ENCODE assay signal across 9 mouse cellular contexts in genomic region chr17:8341360-8341963, GRCm38 (mm10). TPM values are rescaled to one million over a fixed set of nuclear protein-coding genes. Genes with fewer than 3 reads are reported as not detected.
DNase-seq lines count a peak whose midpoint lies in the region; ATAC-seq and TF ChIP-seq lines count a peak whose summit lies in the region.
"Had no signal": no experiment of that assay in that cellular context is flagged by ENCODE, and none has a peak within 500 bp of the region (broad histone marks: within the 10 kb centered on the region; RNA-seq: fewer than 3 reads in every experiment).

No protein-coding gene starts in this region.

- no peaks in the 10 kb centered on the region for H3K9me3 ChIP-seq in heart, postnatal 0 days (replicated peaks; ENCODE audit: control insufficient read depth, low read length)
- H3K9me3 ChIP-seq in limb, embryonic 15.5 days = no peaks in the 10 kb centered on the region
- H3K9me3 ChIP-seq in stomach, postnatal 0 days (ENCODE audit: control insufficient read depth, low read length) = no peaks in the 10 kb centered on the region

- no peaks in the 10 kb centered on the region for H3K36me3 ChIP-seq in heart, postnatal 0 days (replicated peaks; ENCODE audit: control insufficient read depth, insufficient read depth, low read length)
- H3K36me3 ChIP-seq in limb, embryonic 15.5 days = no peaks in the 10 kb centered on the region
- no peaks in the 10 kb centered on the region for H3K36me3 ChIP-seq in stomach, postnatal 0 days (ENCODE audit: control insufficient read depth, insufficient read depth, low read length)

- ATAC-seq in heart, postnatal 0 days (ENCODE audit: insufficient read depth, low read depth) = peak; percentile 45; the same call in 1 of the 2 replicates
- no peak for ATAC-seq in limb, embryonic 15.5 days (ENCODE audit: insufficient number of reproducible peaks, low FRiP score, low TSS enrichment, low read depth)
- peak; percentile 32; the same call in 1 of the 2 replicates for ATAC-seq in stomach, postnatal 0 days (ENCODE audit: low FRiP score, low TSS enrichment)

- no peak for TF ChIP-seq POLR2A in embryonic fibroblast, embryonic 13.5 days (IDR thresholded peaks at IDR 0.05; ENCODE audit: low read depth, low read length)

- no peak for TF ChIP-seq EP300 in heart, postnatal 0 days (IDR thresholded peaks at IDR 0.05; ENCODE audit: low read depth)
- TF ChIP-seq EP300 in stomach, postnatal 0 days (optimal IDR thresholded peaks at IDR 0.05) = no peak

- H3K4me1 ChIP-seq in heart, postnatal 0 days (ENCODE audit: control insufficient read depth, insufficient read depth) = 0 out of 2 replicates have a peak, but pooled peaks cover 18% of the 10 kb centered on the region
- no peaks in the 10 kb centered on the region for H3K4me1 ChIP-seq in embryonic fibroblast, embryonic 13.5 days (ENCODE audit: control insufficient read depth, insufficient read depth, low read length)
- H3K4me1 ChIP-seq in limb, embryonic 15.5 days = peaks cover 17% of the 10 kb centered on the region
- H3K4me1 ChIP-seq in stomach, postnatal 0 days (replicated peaks; ENCODE audit: control insufficient read depth, insufficient read depth) = peaks cover 6% of the 10 kb centered on the region

- peak overlapping the region; percentile 57 for H3K4me3 ChIP-seq in heart, postnatal 0 days (ENCODE audit: low read depth, low read length)
- H3K4me3 ChIP-seq in embryonic fibroblast, embryonic 13.5 days (ENCODE audit: insufficient read depth, low read length) = peak overlapping the region; percentile 4
- peak overlapping the region; percentile 52 for H3K4me3 ChIP-seq in limb, embryonic 15.5 days
- H3K4me3 ChIP-seq in stomach, postnatal 0 days (ENCODE audit: low read depth, low read length) = peak overlapping the region; percentile 54

- H3K27me3 ChIP-seq in heart, postnatal 0 days (ENCODE audit: control insufficient read depth, insufficient read depth, low read length) = peaks cover 54% of the 10 kb centered on the region
- H3K27me3 ChIP-seq in limb, embryonic 15.5 days = peaks cover 51% of the 10 kb centered on the region
- peaks cover 8% of the 10 kb centered on the region for H3K27me3 ChIP-seq in stomach, postnatal 0 days (ENCODE audit: control insufficient read depth, insufficient read depth, low read length)

- 0 out of 2 replicates have a peak overlapping the region, but pooled peaks have one; percentile 8 for H3K9ac ChIP-seq in heart, postnatal 0 days (replicated peaks; ENCODE audit: low read depth, low read length)
- peak overlapping the region; percentile 54 for H3K9ac ChIP-seq in limb, embryonic 15.5 days
- H3K9ac ChIP-seq in stomach, postnatal 0 days (ENCODE audit: low read length) = peak overlapping the region; percentile 54

- DNase-seq in heart, postnatal 0 days (ENCODE audit: low spot score) = no peak
- no peak for DNase-seq in heart, postnatal 4 days
- peak; percentile 29 for DNase-seq in ZHBTc4 (ENCODE audit: low read depth, low spot score)
- DNase-seq in stomach, postnatal 0 days (ENCODE audit: low spot score) = no peak
- no peak for DNase-seq in gastrocnemius, adult 18-20 months (ENCODE audit: low spot score)
- no peak for DNase-seq in natural killer cell, adult 2 months (ENCODE audit: low spot score in 2 of 2)

- H3K4me2 ChIP-seq in heart, postnatal 0 days (ENCODE audit: low read depth, low read length) = peak overlapping the region; percentile 89
- H3K4me2 ChIP-seq in limb, embryonic 15.5 days = peak overlapping the region; percentile 100
- peak overlapping the region; percentile 97 for H3K4me2 ChIP-seq in stomach, postnatal 0 days (replicated peaks; ENCODE audit: low read depth)

- WGBS in heart, postnatal 0 days = 12% methylated on average over 46 of the region's 46 CpGs
- WGBS in limb, embryonic 15.5 days = 12% methylated on average over 46 of the region's 46 CpGs
- 21% methylated on average over 41 of the region's 46 CpGs for WGBS in stomach, postnatal 0 days

- no peak overlapping the region for H3K27ac ChIP-seq in heart, postnatal 0 days (ENCODE audit: low read depth)
- no peak overlapping the region for H3K27ac ChIP-seq in embryonic fibroblast, embryonic 13.5 days (ENCODE audit: insufficient read depth, low read length)
- no peak overlapping the region for H3K27ac ChIP-seq in limb, embryonic 15.5 days
- no peak overlapping the region for H3K27ac ChIP-seq in stomach, postnatal 0 days (replicated peaks)

- TF ChIP-seq CTCF in heart, postnatal 0 days (IDR thresholded peaks at IDR 0.05; ENCODE audit: low read depth) = no peak
- no peak for TF ChIP-seq CTCF in embryonic fibroblast, embryonic 13.5 days (IDR thresholded peaks at IDR 0.05; ENCODE audit: borderline replicate concordance, insufficient read depth, low read length)
- TF ChIP-seq CTCF in stomach, postnatal 0 days (IDR thresholded peaks at IDR 0.05; ENCODE audit: low read depth) = no peak

RNA-seq across cellular contexts. Expression of gene Prr18, which starts 4.2 kb away (rescaled TPM):
- not detected in 2 replicates for total RNA-seq in heart, postnatal 0 days (2014; rRNA removed; ENCODE audit: low replicate concordance)
- polyA plus RNA-seq in heart, postnatal 0 days (2015; fragmentation: Nextera tagmentation; extraction: Ambion mirVana) = 0.10 TPM in 1 of 2 replicates, not detected in the other
- under 1 TPM; 0.17 to 0.18 TPM for total RNA-seq in heart, postnatal 4 days (2021)
- not detected in 2 replicates for polyA plus RNA-seq in embryonic fibroblast, embryonic 13.5 days (2011; ENCODE audit: insufficient read length, low read depth, missing spikeins)
- 0.09 and 0.24 TPM in 2 replicates for polyA plus RNA-seq in limb, embryonic 15.5 days (2015; fragmentation: Nextera tagmentation; extraction: Ambion mirVana)
- polyA plus RNA-seq in stomach, postnatal 0 days (2015; fragmentation: Nextera tagmentation; extraction: Ambion mirVana) = 0.50 and 0.62 TPM in 2 replicates
- not detected for total RNA-seq in gastrocnemius, adult 18-20 months (2021)

RNA-seq across cellular contexts. Expression of gene T2, which starts 14.3 kb away (rescaled TPM):
- 0.19 and 2.1 TPM in 2 replicates for total RNA-seq in heart, postnatal 0 days (2014; rRNA removed; ENCODE audit: low replicate concordance)
- polyA plus RNA-seq in heart, postnatal 0 days (2015; fragmentation: Nextera tagmentation; extraction: Ambion mirVana) = 3.7 and 4.0 TPM in 2 replicates
- total RNA-seq in heart, postnatal 4 days (2021) = under 1 TPM; 0.48 to 0.56 TPM
- polyA plus RNA-seq in embryonic fibroblast, embryonic 13.5 days (2011; ENCODE audit: insufficient read length, low read depth, missing spikeins) = not detected in 2 replicates
- polyA plus RNA-seq in limb, embryonic 15.5 days (2015; fragmentation: Nextera tagmentation; extraction: Ambion mirVana) = 0.58 and 0.72 TPM in 2 replicates
- 0.13 and 0.18 TPM in 2 replicates for polyA plus RNA-seq in stomach, postnatal 0 days (2015; fragmentation: Nextera tagmentation; extraction: Ambion mirVana)
- not detected for total RNA-seq in gastrocnemius, adult 18-20 months (2021)
- total RNA-seq: liver, adult 2 months had no signal
- polyA plus RNA-seq: liver, adult 2 months had no signal

RNA-seq across cellular contexts. Expression of gene Sft2d1, which starts 30.6 kb away (rescaled TPM):
- 29.2 and 68.5 TPM in 2 replicates for total RNA-seq in heart, postnatal 0 days (2014; rRNA removed; ENCODE audit: low replicate concordance)
- 54.4 and 57.3 TPM in 2 replicates for polyA plus RNA-seq in heart, postnatal 0 days (2015; fragmentation: Nextera tagmentation; extraction: Ambion mirVana)
- 10 to 100 TPM; 28.6 to 31.6 TPM for total RNA-seq in heart, postnatal 4 days (2021)
- 47.3 and 56.3 TPM in 2 replicates for polyA plus RNA-seq in embryonic fibroblast, embryonic 13.5 days (2011; ENCODE audit: insufficient read length, low read depth, missing spikeins)
- 69.3 and 71.1 TPM in 2 replicates for polyA plus RNA-seq in limb, embryonic 15.5 days (2015; fragmentation: Nextera tagmentation; extraction: Ambion mirVana)
- polyA plus RNA-seq in stomach, postnatal 0 days (2015; fragmentation: Nextera tagmentation; extraction: Ambion mirVana) = 96.2 and 104 TPM in 2 replicates
- total RNA-seq in gastrocnemius, adult 18-20 months (2021) = 1 to 10 TPM; 6.0 to 7.0 TPM

RNA-seq across cellular contexts. Expression of gene Mpc1, which starts 58.8 kb away (rescaled TPM):
- total RNA-seq in heart, postnatal 0 days (2014; rRNA removed; ENCODE audit: low replicate concordance) = 878 and 986 TPM in 2 replicates
- polyA plus RNA-seq in heart, postnatal 0 days (2015; fragmentation: Nextera tagmentation; extraction: Ambion mirVana) = 744 and 806 TPM in 2 replicates
- total RNA-seq in heart, postnatal 4 days (2021) = 100 to 1,000 TPM; 250 to 257 TPM
- 53.0 and 79.3 TPM in 2 replicates for polyA plus RNA-seq in embryonic fibroblast, embryonic 13.5 days (2011; ENCODE audit: insufficient read length, low read depth, missing spikeins)
- polyA plus RNA-seq in limb, embryonic 15.5 days (2015; fragmentation: Nextera tagmentation; extraction: Ambion mirVana) = 156 and 164 TPM in 2 replicates
- polyA plus RNA-seq in stomach, postnatal 0 days (2015; fragmentation: Nextera tagmentation; extraction: Ambion mirVana) = 292 and 304 TPM in 2 replicates
- total RNA-seq in gastrocnemius, adult 18-20 months (2021) = 100 to 1,000 TPM; 418 to 491 TPM

Comparison
In these comparisons a context has a peak if more than half of its experiments do, and no peak if none do; other contexts are left out.
1. H3K4me3 ChIP-seq: peak in every context shown above with its lines; median percentile 57 in heart, postnatal 0 days; 54 in stomach, postnatal 0 days; 52 in limb, embryonic 15.5 days; 4 in embryonic fibroblast, embryonic 13.5 days.